Mouse (Mus musculus) adipocyte (in vitro differentiated cells): ENCODE data around the gene Ergic1.

Experiments
- DNase-seq: peaks from one replicate; pipeline ENCODE4 v3.0.0-alpha.2; 2016; ENCODE audit warnings: low spot score

Gene Ergic1

GRCm38 (mm10) chr17:26561290-26561640, at the start of gene Ergic1:
Gene Ergic1 (plus strand): TSS chr17:26561489.
- DNase-seq: peak; percentile 81

DNA sequence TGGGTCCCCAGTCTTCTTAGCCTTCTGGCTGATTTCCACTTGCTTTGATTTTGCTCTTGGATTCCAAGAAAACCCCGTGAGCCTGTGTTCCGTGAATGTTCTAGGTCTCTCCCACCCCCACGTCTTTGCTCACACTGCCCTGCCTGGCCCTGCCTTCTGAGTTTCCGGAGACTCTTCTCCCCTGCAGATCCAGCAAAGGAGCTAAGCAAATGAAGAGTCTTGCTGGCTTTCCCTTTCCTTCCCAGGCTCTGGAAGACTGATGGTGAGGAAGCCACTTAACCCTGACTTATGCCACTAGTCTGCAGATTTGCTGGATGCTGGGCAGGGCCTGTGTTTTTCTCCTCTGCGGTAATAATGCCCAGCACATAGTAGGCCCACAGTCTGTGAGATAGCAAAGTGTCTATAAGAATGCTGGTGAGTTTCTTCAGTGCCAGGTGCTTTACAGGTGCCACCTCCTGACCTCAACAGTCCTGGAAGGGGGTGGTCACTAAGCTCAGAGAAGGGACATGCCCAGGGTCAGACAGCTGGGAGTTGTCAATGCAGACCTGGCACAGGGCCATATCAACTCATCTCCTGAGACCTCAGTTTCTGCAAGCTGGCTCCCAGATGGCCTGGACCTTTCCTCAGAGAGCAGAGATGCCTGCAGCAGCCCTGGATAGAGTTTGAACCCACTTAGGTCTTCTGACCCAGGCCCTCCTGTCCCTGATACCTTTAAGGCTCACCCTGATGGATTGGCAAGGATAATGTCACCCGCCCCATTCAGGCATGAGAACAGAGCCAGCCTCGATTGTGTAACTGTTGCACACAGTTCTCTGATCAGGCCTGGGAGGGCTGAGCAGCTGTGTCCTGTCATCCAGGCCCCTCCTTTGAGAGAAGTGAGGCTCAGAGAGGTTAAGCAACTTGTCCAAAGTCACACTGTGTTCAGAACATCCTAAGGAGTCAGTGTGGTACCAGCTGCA, 49.2 kb upstream of the Ergic1 start:
- DNase-seq: peak; percentile 63

- peak; percentile 53 for DNase-seq
Measured at GRCm38 (mm10) chr17:26512961-26513360, 48.3 kb upstream of the Ergic1 start.

DNA sequence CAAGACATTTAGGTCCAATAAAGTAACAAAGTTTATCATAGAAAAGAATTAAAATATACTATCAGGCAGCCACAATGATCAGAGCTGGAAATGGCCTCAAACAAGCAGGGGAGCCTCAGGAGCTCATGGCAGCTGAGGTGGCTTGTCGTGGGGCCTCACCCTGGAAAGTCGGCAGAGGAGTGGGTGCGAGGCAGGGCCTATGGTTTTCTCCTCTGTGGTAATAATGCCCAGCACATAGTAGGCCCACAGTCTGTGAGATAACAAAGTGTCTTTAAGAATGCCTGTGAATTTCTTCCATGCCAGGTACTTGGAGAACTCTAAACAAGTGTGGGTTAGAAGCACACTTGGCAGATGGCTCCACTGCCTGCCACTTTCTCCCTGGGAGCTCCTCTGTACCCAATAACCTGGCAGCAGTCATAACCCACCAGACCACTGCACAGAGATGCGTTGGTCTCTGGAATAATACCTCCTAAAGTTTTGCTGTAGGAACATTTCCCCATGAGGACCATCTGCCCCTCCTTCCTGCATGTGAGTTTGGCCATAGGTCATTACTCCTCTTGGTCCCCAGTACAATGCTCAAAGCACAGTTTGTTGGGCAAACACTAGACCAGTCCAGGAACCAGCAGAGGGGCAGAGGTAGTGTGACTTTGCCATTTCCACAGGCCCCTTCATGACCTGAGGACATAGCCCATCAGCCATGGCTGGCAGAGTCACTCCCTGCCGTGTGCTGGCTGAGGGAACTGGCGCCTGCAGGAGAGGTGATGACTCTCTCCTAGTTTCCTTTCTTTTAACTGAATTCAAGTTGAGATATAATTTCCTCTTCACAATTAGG, 47.6 kb upstream of the Ergic1 start:
- no peak for DNase-seq

- no peak for DNase-seq
Measured at GRCm38 (mm10) chr17:26514581-26515030, 46.7 kb upstream of the Ergic1 start.

DNA sequence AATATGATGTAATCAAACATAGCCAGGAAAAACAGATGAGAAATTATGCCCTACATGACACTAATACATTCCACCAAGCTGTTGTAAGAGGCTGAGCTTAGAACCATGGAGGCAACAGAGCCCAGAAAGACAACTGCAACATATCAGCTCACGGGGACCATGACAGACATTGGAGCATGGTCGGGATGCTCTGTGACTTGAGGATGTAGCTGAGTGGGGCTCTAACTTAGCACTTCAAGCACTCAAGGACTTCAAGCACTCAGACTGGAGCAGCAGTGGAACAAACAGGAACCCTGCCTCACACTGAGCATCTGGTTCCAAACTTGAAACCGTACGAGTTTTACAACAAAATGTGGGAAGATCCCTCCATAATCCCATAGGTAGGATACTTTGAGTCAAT, 45.6 kb upstream of the Ergic1 start:
- DNase-seq: no peak

GRCm38 (mm10) chr17:26518306-26518705, 43.0 kb upstream of the Ergic1 start:
- DNase-seq: no peak

GRCm38 (mm10) chr17:26522711-26523110, 38.6 kb upstream of the Ergic1 start:
- DNase-seq: peak; percentile 39

DNA sequence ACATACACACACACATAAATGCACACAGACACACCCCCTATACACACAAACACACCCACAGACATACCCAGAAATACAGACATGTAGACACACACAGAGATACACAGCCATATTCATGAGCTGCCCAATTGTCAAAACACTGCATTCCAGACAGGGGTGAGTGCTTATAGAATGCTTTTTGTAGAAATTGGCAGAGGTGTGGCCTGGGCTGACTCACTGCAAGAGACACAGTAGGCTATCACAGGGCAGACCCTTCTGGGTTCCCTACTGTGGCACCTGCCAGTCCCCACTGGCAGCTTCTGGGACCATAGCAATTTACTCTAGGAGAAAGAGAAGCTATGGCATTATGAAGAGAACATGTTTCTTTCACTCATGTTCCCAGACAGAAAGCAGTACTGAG, 37.0 kb upstream of the Ergic1 start:
- no peak for DNase-seq

DNA sequence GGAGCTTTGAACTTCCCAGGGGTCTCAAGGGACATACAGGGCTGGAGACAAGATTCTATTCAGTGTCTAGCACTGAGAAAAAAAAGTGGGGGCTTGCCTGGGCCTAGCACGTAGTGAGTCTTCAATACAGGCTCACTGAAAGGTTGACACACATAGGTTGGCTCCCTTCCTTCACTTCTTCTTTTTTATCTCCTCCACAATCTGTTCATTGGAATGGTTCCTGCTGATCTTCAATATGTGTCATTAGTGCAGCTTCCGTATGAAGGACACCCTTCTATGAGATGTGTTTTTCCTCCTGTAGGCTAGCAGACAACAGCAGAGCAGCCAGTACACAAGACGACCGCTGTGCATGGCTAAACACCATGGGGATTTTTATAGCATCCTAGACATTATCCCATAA, 36.5 kb upstream of the Ergic1 start:
- no peak for DNase-seq

DNA sequence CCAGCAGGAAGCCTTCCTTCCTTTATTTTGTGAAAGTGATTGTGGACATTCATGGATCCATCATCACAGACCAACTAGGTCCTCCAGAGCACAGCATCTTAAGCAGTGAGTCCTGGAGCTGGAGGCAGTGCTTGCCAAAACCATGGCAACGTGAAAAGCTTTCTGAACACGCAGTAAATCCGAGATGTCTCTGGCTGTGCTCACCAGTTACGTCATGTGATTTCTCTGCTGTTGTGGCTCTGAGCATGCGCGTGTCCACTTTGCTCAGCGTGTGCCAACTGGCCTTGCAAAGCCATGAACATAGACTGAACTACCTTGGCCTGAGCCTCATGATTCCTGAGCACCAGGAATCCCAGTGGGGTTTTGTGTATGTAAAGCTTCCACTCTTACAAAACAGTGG, 36.0 kb upstream of the Ergic1 start:
- no peak for DNase-seq

- no peak for DNase-seq
Measured at GRCm38 (mm10) chr17:26527291-26527690, 34.0 kb upstream of the Ergic1 start.

GRCm38 (mm10) chr17:26528751-26529150, 32.5 kb upstream of the Ergic1 start:
- no peak for DNase-seq

- DNase-seq: peak; percentile 61
Measured at GRCm38 (mm10) chr17:26529791-26530241, 31.5 kb upstream of the Ergic1 start.

- DNase-seq: peak; percentile 89
Measured at GRCm38 (mm10) chr17:26530590-26531081, 30.7 kb upstream of the Ergic1 start.

- DNase-seq: no peak
Measured at GRCm38 (mm10) chr17:26531395-26532027, 29.8 kb upstream of the Ergic1 start.

DNA sequence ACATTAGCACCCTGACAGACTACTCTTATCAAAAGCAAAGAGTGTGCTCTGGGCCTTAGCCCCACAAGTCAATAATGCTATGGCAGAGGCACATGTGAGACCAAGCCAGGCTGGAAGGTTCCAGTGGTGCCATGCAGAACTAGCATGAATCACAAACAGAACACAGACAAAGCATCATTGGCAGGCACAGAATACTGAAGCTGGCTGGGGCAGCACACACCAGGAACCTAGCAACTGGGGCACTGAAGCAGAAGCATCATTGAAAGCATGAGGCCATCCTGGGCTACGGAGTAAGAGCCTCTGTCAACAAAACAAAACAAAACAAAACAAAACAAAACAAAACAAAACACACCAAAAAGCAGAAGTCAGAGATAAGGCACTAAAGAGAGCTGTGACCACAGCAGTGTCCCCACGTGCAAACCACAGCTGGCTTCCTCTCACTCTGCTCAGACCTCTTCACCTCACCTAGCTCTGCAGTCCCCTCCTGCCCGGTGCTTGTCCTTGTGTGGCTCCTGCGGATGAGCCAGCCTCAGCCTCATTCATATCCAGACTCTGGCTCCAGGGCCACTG, 28.7 kb upstream of the Ergic1 start:
- no peak for DNase-seq

DNA sequence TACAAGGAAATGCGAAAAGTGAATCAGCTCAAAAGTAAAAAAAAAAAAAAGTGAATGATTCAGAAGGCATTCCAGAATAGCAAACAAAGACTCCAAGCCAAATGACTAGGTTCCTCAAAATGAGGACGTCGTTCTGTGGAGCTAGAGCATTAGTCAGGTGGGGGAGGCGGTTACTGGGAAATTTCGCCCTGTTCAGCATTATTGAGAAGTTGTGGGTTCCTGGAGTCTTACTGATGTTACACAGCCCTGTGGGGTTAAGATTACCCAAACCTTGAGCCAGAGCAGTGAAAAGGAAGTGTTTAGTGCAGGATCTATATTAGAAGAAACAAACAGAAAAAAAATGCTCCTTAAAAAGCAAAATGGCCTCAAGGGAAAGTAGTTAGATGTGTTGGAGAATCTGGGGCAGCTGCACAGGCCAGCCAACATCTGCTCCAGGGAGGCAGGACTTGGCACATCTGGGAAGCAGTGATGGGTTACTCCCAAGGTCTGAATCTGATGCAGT, 27.4 kb upstream of the Ergic1 start:
- DNase-seq: peak; percentile 63

- DNase-seq: no peak
Measured at GRCm38 (mm10) chr17:26534695-26535094, 26.6 kb upstream of the Ergic1 start.

DNA sequence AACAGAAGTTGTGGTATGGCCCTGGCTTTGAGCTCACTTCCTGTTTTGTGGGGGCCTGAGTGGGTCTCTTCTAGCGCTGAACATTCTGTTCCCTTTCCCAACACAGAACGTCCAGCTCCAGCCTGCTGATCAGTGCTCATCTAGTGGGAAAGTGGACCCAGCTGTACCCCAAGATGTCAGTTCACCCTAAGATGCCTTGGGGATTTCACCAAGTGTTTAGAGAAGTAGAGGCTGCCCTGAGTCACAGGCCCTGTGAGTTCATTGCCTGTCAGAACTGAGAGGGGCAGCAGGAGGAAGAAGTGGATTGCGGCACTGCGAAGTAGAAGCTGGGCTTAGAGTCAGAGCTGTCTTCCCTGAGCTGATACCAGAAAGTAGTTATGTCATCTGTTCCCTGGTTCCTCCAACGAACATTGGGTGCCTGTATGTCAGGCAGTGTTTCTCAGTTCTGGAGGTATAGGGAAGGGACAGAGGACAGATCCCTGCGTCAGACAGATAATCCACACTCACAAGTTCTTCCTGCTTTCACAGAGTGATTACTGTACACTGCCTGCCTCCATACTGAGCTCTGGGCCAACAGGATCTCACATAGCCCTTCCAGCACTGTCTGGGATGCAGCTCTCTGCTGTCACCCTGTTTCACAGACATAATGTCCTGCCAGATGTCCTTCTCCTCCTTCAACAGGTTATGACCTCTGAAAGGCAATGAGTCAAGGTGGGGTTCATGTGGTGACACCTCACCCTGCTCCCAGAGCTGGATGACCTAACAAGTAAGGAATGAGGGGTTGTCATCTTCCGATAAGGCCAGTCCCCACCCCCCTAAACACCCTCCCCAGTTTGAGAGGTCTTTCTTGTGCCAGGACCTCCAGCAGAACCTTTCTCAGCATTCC, 25.8 kb upstream of the Ergic1 start:
- DNase-seq: no peak
